Mouse (Mus musculus) activated CD4-positive, CD25-positive, alpha-beta regulatory T cell, adult 4 months (primary cell): ENCODE data around the gene Ddx1. TPM values are rescaled to one million over a fixed set of nuclear protein-coding genes. Genes with fewer than 3 reads are reported as not detected.

Source experiments
- ATAC-seq: one replicate; pipeline ENCODE4 v1.8.0; 2017
- polyA plus RNA-seq, 2 experiments: library from polyadenylated mRNA; unstranded; fragments of 100-300 nt; shearing (Covaris generic); gene quantifications; one replicate each; pipeline ENCODE4 v1.2.1; 2017

The Ddx1 gene
- 10 to 100 TPM; 84.3 to 91.8 TPM for polyA plus RNA-seq

DNA sequence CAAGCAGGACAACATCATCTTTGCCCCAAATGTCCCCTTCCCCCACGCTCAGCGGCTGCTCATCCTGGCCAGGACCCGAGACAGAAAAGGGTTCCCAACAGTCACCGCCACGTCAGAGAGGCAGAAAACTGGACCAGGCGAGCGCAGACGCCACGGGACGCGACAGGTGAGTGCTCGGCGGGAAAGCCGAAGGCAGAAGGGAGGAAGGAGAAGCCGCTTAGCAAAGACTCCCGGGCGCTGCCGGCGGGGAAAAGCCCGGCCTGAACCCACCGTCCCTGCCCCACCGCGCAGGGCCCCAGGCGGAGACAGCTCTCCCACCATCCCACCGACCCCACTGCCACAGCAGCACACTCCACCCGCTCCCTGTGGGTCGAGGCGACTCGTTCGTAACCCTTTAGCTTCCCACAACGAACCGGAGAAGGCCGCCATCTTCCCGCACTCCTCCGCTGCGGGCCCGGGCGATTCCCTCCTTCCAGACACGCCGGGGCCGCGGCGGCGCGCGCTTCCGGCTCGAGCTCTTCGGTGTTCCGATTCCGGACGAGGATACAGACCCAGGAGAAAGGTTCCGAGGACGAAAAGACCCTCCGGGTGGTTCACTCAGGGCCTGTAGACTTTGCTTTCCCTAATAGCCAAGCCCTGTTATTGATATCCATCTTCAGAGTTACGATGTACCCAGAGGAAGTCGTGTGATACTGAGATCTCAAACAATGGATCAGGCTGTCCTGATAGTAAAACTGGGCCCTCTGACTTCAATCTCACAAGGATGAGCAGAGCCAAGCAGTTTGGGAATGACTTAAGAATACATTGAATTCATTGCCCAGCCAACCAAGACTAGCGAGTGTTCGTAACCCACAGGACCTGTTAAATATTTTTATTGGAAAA lies at the start of gene Ddx1:
Gene Ddx1, minus strand, starts transcription at position 523 of the 882 bp plus-strand sequence.
- peak; percentile 87 for ATAC-seq

DNA sequence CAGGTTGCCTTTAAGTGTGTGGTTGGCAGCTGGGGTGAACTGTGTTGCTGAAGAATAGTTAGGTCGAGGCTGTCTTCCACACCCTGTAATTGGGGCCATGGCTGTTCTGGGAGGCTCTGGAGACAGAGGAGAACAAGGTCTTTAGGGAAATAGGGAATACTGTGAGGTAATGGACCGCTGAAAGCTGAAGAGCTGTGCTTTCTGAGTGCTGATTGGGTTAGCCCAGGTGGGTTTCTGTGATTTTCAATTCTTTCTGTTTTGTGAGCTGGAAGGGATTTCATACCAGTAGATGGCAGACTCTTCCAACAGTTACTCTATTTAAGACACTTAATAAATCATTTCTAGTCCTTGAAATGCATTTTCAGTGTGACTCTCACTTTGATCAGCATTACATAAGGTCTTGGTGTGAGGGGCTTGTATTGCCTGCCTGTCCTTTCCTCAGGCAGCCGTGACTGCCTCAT lies 44.4 kb upstream of the Ddx1 start:
- ATAC-seq = no peak

DNA sequence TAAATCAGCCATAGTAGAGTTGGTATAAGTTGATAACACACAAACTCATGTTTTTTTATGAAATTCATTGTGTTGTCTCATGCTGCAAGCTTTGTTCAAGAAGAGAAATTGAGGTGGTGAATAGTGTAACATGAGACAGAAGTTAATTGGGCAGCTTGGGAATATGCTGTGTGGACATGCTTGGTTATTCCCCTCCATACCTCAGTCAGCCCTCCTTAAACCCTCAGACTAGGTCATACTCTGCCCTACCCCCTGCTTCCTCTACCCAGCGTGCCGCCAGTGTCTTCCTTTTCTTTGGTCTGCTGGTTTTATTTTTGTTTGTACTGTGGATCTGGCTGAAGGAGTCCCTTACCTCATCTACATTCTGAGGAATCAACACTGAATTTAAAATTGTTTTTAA lies 42.4 kb upstream of the Ddx1 start:
- ATAC-seq = no peak

DNA sequence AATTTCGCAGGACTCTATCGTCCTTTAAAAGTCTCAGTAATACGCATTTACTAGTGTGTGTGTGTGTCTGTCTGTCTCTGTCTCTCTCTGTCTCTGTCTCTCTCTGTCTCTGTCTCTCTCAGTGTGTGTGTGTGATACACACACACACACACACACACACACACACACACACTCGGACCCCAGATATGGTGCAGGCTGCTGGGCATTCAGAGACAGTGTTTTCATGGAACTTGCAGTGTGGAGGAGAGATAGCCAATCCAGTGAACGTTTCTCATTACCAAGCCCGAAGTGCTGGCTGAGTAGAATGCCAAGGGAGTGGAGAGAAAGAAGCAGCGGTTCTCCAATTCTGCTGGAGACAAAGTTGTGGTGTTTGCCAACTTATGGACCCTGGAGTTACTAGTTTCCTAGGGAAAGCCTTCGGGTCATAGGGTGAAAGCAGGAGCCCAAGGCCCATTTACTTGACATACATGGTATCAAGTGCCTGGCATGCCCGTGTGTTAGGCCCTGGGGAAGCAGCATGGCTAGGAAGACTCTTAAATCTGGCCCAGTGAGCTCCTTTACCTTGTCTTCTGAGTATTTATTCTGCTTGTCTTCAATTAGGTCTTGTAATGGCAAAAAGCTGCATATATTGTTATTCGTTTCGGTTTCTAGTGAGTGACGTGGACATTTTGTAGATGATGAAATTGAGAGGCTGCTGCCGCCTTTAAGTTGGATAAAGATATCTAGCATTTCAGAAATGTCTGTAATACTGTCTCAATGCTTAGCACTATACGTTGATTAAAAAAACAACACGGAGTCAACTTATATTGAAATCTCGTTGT lies 20.8 kb upstream of the Ddx1 start:
- ATAC-seq = no peak

DNA sequence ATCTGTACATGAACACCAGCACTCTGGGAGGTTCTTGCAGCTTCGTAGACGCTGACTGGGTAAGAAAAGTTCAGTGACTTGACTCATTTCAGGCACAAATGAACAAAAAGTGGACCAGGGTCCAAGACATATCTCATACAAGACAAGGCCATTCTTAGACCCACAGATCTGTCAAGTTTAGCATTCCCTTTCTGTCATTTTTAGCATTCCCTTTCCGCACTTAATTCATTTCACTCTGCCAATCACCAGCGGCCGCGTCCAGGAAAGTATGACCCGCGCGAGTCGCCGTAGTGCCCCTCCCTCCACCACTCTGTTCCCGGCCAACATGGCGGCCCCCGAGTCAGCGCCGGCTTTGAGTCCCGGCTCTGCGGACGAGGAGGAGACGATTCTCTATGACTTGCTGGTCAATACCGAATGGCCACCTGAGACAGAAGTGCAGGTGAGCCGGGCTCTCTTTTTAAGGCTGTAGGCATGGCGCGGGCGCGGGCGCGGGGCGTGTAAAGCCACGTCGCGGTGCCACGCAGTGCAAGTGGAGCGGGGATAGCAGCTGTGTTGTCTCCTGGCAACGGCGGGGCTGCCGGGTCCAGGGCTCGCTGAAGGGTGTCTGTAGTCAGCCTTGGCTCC lies 19.9 kb upstream of the Ddx1 start, which contains the start of gene Nbas:
Gene Nbas, plus strand, starts transcription at position 308 of the 624 bp plus-strand sequence.
- peak; percentile 80 for ATAC-seq

DNA sequence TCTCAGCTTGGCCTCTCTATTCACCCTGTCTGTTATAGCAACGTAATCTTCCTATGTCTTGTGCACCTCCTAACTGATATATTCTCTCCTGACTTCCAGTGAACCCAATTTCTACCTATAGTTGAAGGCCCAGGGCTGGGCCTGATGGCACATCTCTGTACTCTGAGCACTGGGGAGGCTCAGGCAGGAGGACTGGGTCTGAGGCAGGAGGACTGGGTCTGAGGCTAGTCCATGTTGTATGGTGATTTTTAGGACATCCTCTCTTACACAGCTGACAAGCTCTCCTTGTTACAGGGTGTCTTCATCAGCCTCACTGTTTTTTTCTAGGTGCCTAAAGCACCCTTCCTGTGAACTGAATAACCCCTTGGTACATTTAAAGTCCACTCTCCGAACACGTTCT lies 19.4 kb upstream of the Ddx1 start:
- ATAC-seq = no peak

DNA sequence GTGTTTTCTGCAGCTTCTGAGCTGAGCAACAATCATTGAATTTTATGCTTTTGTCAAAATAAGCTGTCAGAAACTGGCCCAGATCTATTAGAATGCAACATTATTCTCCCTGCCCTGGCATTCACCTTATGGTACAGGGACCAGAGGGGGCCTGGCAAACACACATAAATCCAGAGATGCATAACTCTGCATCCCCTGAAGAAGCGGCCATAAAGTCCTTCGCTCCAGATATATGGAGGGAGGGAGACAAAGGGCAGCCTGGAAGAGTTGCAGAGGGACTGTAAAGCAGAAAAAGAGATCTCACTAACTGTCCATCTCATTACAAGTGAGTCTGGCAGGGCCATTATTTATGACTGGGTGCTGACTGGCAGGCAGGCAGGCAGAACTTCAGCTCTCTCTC lies 6.7 kb upstream of the Ddx1 start:
- ATAC-seq = no peak

DNA sequence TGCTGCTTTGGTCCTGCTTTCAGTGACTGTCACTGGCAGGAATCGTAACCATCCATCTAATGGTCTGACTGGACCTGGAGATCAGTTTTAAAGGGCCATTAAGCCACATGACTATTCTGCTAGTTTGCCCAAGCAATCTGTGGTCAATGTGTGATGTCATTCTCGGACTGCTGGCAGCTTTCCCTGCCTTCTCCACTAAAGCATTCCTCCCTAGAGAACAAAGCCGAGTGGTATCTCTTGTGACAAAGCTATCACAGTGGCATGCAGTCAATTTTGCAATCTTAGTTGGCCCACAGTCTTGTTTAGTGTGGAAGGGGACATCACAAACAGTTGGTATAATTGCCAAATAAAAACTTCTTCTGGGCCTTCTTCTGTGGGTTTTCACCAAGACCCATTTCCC lies 6.1 kb upstream of the Ddx1 start:
- no peak for ATAC-seq

DNA sequence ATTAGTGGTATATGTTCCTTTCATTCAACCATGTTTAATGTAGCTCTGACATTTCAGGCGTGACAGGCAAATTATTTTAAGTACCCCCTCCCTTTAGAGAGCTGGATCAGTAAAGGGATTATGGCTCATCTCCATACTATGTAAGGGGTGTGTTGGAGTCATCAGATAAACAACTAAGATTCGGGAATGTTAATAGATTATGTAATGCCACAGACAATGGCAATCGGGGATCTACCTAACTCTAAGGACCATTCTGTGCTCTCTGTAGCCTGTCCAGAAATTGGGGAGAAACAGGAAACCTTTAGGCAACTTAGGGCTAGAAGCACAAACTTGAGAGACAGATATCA lies 533 bp upstream of the Ddx1 start:
- ATAC-seq = no peak

DNA sequence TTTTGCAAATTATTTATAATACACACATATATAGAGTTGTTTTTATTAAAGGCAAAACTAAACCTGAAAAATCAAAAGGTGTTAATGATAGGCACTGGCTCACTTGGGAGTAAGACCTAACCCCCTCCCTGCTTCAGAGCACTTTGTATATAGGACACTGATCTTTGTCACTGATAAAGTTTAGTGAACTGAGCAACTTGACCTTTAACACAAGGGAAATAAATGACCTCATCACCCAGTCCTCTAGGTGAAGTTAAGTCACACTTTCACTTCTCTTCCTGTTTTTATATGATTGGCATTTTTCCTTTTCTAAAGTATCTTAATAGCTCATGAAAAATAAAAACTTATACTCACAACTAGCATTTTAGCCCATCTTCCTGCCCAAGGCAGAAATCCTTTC lies 6.6 kb downstream of the Ddx1 start:
- no peak for ATAC-seq

DNA sequence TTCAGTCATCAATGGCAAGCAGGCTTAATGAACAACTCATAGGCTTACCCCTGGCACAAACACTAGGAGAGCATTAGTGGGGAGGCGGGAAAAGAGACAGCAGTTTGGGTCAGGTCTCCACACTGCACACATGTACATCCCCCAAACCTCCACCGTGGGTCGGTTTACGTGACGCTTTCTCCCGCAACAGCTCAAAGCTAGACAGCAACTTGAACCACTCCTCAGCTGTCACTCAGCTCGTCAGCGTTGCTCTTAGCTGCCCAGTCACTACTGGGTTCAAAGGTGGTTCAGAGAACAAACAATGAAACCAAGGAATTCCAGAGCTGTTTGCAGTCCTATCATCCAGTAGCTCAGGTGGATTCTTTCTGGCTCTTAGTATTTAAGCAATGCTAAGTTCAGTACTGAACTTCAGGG lies 30.9 kb downstream of the Ddx1 start:
- no peak for ATAC-seq

DNA sequence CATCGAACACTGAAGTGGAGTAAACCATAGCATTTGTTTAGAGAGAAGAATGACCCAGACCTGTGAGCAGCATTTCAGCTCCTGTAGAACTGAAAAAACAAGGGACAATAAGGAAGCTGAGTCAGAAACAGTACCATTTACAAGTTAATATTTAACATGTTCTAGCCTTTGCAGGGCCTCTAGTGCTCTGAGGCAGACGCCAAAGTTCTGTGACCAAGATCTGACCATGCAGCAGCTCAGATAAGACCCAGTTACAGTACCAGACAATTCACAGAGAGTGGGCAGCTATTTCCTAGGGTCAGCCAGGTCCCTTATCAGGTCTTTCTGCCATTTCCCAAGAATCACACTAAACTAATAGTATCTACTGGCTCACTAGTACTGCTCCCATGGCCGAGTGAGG lies 31.4 kb downstream of the Ddx1 start:
- ATAC-seq = no peak

DNA sequence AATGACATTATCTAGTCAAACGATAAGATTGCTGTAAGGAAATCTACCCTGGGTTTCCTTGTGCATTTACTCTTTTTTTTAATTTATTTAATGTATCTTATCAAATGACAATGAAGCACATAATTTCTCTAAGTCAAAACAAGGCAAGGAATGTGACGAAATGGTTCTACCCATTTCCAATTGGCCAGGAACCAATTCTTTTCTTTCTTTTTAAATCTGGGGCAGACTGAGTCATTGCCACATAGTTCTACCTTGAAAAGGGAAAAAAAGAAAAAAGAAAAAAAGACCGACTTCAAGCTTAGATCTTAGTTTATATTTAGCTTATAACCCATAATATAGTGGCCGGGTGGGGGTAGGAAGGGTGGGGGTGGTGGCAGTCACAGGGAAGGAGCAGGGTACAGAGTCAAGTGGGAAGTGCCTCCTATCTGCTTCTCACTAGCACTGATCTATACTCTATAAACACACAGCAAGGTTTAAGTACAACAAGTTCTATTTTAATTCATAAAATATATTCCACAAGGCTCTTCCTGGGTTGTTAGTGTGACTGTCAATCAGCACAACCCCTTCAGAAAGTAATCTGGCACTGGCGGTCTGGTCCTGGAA lies 32.4 kb downstream of the Ddx1 start:
- no peak for ATAC-seq

DNA sequence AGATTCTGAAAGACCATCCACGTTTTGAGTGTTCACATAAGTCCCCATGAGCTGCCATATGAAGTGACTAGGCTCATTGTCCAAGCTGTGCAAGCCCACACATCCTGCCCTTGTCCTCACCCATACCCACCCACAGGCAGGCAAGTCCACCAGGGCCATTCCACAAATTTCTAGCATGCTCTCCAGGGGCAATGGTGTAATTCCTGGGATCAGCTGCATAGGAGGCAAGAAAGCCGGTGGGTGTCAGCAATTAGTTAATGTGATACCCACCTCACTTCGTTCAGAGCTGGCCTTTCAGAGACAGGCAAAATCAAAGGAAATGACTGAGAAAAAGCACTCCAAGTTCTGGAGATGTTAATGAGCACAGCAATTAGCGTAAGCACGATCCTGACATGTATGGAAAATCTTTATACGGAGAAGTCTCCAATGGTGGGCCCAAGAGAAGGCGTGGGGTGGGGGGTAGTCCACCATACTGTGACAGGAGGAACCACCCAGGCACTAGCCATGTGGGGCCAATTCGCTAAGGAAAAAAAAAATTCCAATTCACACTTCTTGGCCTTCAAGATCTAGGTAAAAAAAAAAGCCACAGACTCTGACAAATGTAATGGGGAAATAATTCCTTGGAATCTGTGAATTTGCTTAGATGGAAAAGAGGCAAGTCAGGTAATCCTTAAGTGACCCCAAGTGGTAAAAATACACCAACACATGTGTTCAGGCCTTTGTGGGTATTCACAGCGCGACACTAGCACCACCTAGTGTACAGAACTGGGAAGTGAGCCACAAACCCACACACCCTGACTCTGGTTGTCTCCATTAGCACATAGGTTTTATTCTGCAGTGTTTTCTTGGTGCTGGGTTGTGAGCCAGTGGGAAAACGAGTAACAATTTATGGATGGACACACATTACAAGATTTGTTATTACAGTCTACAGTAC lies 34.4 kb downstream of the Ddx1 start:
- peak; percentile 82 for ATAC-seq

DNA sequence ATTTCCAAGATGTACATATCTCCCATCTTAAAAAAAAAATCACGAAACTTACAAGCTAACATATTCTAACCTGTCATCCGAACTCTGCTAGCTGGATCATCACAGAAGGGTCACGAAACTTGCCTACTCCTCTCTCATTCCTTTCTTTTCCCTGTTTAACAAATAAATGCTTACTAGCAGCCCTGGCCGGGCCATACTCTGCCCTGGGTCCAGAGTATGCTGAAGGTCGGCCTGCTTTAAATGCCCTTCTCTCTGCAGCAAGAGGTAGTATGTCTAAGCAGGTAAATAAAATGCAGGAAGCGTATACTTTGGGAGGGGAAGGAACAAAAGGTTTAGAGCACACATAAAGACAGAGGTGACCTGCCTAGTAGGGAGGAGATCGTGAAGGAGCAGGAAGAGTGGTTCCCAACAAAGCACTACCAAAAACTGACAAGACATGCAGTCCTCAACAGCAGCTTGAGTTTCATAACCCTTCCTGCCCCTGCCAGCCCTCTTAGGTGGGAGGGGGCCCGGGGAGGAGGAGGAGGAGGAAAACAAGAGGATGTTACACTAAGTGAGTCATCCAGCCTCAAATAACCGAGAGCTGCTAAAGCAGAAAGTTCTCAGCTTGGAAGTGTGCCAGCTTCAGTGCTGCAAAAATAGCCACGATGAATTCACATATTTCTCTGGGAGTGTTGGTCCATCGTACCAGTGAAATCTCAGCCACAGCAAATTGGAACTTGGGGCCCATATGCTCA lies 37.1 kb downstream of the Ddx1 start:
- no peak for ATAC-seq

DNA sequence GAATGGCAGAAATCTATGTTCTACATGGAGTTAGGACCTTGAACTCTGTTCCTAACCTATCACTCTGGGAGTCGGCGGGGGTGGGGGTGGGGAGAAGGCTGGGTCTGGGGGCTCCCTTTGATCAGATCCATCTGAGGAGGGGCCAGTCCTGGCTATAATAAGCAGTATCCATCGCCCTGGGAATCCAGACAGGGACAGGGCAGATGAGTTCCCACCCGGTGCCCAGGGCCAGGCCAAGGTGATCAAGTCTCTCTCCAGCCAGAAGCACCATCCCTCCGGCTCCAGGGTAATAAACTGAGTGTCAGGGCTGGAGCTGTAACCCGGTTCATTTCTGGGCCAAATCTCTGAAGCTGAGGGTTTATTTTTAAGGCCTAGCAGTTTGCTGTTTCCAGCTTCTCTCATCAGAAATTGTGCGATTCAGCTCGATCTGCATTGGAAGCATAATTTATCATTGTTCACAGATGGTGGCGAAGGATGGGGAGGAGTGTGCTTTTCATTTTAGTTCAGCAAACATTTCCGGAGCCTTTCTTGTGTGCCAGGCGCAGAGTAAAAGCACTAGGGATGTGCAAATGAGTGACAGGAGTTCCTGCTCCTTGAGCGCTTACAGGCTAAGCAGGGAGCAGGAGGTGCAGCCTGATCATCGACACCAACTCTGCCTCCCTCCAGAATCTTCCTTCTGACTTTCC lies 39.2 kb downstream of the Ddx1 start:
- ATAC-seq = no peak

DNA sequence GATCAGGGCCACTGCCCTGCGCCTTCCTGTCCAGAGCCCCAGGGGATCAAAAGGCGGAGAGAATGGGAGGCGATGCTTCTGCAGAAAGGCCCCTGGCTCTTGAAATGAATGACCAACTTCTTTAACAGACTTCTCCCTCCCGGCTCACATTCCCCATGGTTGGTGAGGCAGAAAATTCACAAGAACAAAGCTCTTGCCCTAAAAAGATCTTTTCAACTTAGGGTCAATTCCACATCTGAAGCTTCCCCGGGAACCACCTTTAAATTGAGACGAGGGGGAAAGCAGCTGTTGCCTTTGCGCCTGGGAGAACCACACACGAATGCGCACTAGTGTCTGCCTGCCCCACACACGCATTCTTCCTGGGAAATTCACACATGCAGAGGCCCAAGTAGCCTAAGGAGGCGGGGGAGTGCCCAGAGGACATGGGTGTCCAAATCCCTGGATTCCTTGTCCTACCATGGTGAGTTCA lies 40.0 kb downstream of the Ddx1 start:
- ATAC-seq = no peak

DNA sequence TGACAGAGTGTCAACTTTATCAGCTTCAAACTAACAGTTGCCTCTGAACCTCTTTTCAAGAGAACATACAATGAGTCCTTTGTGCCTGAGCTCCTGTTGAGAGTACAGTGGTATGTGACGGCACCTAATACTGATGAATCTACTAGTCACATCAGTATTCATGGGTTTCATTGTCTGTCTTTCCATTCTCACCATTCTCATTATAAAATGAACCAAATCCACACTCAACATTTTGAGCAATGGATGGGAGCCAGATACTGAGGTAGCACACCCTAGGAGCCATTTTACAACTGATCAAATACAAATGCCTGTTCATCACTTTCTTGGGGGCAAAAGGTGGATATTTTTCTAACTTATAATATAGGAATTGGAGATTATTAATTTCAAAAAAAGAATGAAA lies 40.5 kb downstream of the Ddx1 start:
- no peak for ATAC-seq

DNA sequence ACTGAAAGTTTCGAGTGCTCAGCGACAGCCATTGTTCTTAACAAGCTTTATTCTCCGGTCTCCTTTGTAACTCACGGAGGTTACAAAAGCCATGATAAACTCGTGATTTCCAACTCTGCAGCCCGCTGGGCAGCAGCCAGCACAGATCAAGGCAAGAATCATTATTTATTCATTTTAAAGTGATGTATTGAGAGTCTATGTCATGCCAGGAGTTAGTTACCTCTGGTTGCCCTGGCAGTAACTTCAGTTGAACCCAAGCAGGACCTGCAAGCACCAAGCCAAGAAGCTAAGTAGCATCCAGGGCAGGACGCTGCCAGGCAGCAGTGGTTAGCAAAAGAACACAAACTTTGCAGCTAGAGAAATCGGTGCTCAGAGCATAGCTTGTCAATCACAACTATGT lies 41.9 kb downstream of the Ddx1 start:
- no peak for ATAC-seq

DNA sequence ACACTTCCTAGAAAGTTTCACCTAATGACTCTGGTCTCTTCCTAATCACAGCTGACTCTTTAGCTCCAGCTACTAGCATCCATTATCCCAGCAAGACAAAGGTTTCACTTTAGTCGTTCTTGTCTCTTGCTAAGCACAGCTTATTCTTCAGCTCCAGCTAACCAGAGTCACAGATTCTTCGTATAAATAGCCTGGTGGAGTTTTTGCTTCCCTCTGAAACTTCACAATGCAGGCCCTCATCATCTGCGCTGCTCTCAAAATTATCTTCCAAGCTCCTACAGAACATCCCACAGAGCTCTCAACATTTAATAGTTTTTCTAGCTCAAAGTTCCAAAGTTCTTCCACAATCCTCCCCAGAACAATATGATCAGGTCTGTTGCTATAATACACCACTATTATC lies 43.3 kb downstream of the Ddx1 start:
- no peak for ATAC-seq
